Mouse (Mus musculus): Measurements from ENCODE around the gene H2-Ob. TPM values are rescaled to one million over a fixed set of nuclear protein-coding genes. Genes with fewer than 3 reads are reported as not detected.

H2-Ob gene
- polyA plus RNA-seq, 1 experiment from 2014 or later = 0.24 TPM

GRCm38 (mm10) chr17:34201506-34202055 lies 37.1 kb upstream of the H2-Ob start:
- Histone ChIP-seq H3K36me3 (no peaks in the 10 kb centered on the region), H3K9me3 (no peaks in the 10 kb centered on the region), H3K27me3 (ENCODE audit: insufficient read depth, poor library complexity, severe bottlenecking) (peaks cover 91% of the 10 kb centered on the region), H3K4me1 (replicated peaks) (peaks cover 32% of the 10 kb centered on the region), H3K4me3 (no peak overlapping the region), H3K27ac (no peak overlapping the region)
- DNase-seq (ENCODE audit: low spot score) = no peak
- WGBS = 67% methylated on average over 7 of the region's 7 CpGs

DNA sequence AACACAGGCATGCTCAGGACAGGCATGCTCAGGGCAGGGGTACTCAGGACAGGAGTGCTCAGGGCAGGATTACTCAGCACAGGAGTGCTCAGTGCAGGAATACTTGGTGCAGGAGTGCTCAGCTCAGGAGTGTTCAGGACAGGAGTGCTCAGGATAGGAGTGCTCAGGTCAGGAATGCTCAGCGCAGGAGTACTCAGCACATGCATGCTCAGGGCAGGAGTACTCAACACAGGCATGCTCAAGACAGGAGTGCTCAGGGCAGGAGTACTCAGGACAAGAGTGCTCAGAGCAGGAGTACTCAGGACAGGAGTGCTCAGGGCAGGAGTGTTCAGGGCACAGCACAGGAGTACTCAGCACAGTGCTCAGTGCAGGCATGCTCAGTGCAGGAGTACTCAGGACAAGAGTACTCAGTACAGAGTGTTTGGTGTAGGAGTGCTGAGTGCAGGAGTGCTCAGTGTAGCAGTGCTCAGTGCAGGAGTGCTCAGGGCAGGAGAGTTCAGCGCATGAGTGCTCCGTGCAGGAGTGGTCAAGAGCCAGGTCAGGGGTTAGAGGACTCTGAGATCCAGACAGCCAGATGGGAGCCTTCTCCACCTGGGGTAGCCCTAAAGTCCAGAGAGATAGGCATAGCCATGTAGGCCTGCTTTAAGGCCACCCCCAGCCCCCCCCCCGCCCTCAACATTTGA lies 35.8 kb upstream of the H2-Ob start:
- 79% methylated on average over 4 of the region's 4 CpGs for WGBS
- Histone ChIP-seq H3K27me3 (ENCODE audit: insufficient read depth, poor library complexity, severe bottlenecking) (peaks cover 87% of the 10 kb centered on the region), H3K36me3 (no peaks in the 10 kb centered on the region)

GRCm38 (mm10) chr17:34203444-34203843 lies 35.3 kb upstream of the H2-Ob start, which contains the start of gene Tap2:
TSS of gene Tap2 (plus strand) at chr17:34203527.
- Histone ChIP-seq H3K27ac (peak within 1 kb of the TSS; percentile 66; the same call in 1 of the 2 replicates), H3K27me3 (ENCODE audit: insufficient read depth, poor library complexity, severe bottlenecking) (peaks cover 84% of the 10 kb centered on the region)
- WGBS = 58% methylated on average over 5 of the region's 5 CpGs

More for the DNA sequence above, 35.8 kb upstream of the H2-Ob start:
- Histone ChIP-seq H3K9me3 (no peaks in the 10 kb centered on the region), H3K4me1 (replicated peaks) (peaks cover 21% of the 10 kb centered on the region), H3K27ac (no peak overlapping the region), H3K4me3 (no peak overlapping the region)
- DNase-seq (ENCODE audit: low spot score) = no peak

DNA sequence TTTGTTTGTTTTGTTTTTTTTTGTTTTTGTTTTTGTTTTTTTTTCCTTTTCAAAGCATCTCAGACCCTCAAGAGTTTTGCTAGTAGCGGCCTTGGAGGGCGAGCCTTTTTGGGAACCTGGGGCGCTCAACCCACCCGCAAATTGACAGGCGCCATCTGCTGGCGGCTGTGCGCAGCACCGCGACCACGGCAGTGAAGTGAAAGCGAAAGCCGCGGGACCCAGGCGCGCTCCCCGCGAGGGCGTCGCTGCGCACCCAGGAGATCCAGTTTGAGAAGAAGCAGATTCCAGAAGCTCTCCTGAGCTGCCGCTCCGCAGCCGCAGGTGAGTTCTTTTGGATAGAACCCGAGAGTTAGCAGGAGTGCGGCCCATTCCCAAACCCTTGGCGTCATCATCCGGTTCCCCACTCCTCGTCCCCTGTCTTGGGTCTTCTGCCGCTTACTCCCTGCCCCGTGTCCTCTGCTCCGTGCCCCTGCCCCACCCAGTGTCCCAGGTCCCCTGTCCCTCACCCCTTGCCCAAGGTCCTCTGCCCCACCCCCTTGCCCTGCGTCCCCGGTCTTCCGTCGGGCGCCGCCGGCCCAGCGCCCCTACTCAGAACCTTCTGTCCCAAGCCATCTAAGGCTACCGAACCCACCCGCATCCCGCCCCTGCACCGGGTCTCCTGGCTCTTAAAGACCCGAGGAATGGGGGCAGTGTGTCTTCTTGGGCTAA lies 34.2 kb upstream of the H2-Ob start:
- peak; percentile 84 for DNase-seq (ENCODE audit: low spot score)
- H3K4me1 ChIP-seq (replicated peaks) = peaks cover 13% of the 10 kb centered on the region
- under 1% methylated on average over 44 of the region's 44 CpGs for WGBS
- H3K27me3 ChIP-seq (ENCODE audit: insufficient read depth, poor library complexity, severe bottlenecking) = peaks cover 82% of the 10 kb centered on the region
- no peaks in the 10 kb centered on the region; the same call in 1 of the 2 replicates for H3K9me3 ChIP-seq
- peak overlapping the region; percentile 66 for H3K27ac ChIP-seq
- H3K36me3 ChIP-seq = no peaks in the 10 kb centered on the region
- peak overlapping the region; percentile 78 for H3K4me3 ChIP-seq

More at GRCm38 (mm10) chr17:34203444-34203843, 35.3 kb upstream of the H2-Ob start, which contains the start of gene Tap2:
- no peak for DNase-seq (ENCODE audit: low spot score)
- H3K4me1 ChIP-seq (replicated peaks) = peaks cover 16% of the 10 kb centered on the region
- no peaks in the 10 kb centered on the region for H3K9me3 ChIP-seq
- H3K36me3 ChIP-seq = no peaks in the 10 kb centered on the region
- peak within 1 kb of the TSS; percentile 78 for H3K4me3 ChIP-seq

GRCm38 (mm10) chr17:34205021-34205745 lies 33.5 kb upstream of the H2-Ob start:
- H3K4me1 ChIP-seq (replicated peaks) = peaks cover 13% of the 10 kb centered on the region
- no peak overlapping the region for H3K27ac ChIP-seq
- peaks cover 3% of the 10 kb centered on the region; the same call in 1 of the 2 replicates for H3K9me3 ChIP-seq
- no peaks in the 10 kb centered on the region for H3K36me3 ChIP-seq
- DNase-seq (ENCODE audit: low spot score) = no peak
- H3K27me3 ChIP-seq (ENCODE audit: insufficient read depth, poor library complexity, severe bottlenecking) = peaks cover 76% of the 10 kb centered on the region
- WGBS = 13% methylated on average over 18 of the region's 18 CpGs
- H3K4me3 ChIP-seq = peak overlapping the region; percentile 78

DNA sequence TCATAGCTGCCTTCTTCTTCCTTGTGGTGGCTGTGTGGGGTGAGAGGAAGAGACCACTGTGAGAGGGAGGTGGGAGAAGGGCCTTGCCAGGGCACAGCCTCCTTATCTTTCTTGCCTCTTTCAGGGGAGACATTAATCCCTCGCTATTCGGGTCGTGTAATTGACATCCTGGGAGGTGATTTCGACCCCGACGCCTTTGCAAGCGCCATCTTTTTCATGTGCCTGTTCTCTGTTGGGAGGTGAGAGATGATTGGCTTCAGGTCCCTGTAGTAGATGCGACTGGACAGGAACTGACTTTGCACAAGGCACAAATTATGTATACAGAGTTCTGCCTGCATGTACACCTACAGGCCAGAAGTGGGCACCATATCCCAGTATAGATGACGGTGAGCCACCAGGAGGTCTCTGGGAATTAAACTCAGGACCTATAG lies 32.9 kb upstream of the H2-Ob start:
- Histone ChIP-seq H3K27me3 (ENCODE audit: insufficient read depth, poor library complexity, severe bottlenecking) (peaks cover 76% of the 10 kb centered on the region), H3K36me3 (no peaks in the 10 kb centered on the region), H3K4me3 (peak overlapping the region; percentile 78; the same call in 1 of the 2 replicates), H3K27ac (no peak overlapping the region), H3K4me1 (replicated peaks) (peaks cover 13% of the 10 kb centered on the region), H3K9me3 (peaks cover 3% of the 10 kb centered on the region; the same call in 1 of the 2 replicates)
- WGBS = 19% methylated on average over 9 of the region's 9 CpGs
- no peak for DNase-seq (ENCODE audit: low spot score)

DNA sequence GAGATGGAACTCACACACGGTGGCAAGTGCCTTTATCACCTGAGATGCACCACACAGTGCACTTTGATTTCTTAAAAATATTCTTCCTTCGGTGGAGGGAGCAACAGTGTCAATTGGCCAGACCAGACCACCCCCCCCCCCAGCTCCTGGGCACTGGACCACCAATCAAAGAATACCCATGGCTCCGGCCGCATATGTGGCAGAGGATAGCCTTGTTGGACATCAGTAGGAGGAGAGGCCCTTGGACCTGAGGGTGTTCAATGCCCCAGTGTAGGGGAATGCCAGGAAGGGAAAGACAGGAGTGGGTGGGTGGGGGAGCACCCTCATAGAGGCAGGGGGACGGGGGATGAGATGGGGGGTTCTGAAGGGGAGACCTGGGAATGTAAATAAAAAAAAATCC lies 32.0 kb upstream of the H2-Ob start:
- 84% methylated on average over 5 of the region's 5 CpGs for WGBS
- Histone ChIP-seq H3K4me3 (no peak overlapping the region), H3K9me3 (peaks cover 3% of the 10 kb centered on the region; the same call in 1 of the 2 replicates), H3K27me3 (ENCODE audit: insufficient read depth, poor library complexity, severe bottlenecking) (peaks cover 76% of the 10 kb centered on the region), H3K36me3 (no peaks in the 10 kb centered on the region), H3K4me1 (replicated peaks) (peaks cover 16% of the 10 kb centered on the region), H3K27ac (no peak overlapping the region)
- DNase-seq (ENCODE audit: low spot score) = no peak

- no peak for DNase-seq (ENCODE audit: low spot score)
- WGBS = 61% methylated on average over 3 of the region's 3 CpGs
- Histone ChIP-seq H3K9me3 (peaks cover 3% of the 10 kb centered on the region; the same call in 1 of the 2 replicates), H3K27ac (no peak overlapping the region), H3K36me3 (no peaks in the 10 kb centered on the region), H3K4me1 (replicated peaks) (peaks cover 19% of the 10 kb centered on the region), H3K27me3 (ENCODE audit: insufficient read depth, poor library complexity, severe bottlenecking) (peaks cover 82% of the 10 kb centered on the region), H3K4me3 (no peak overlapping the region)
Measured at GRCm38 (mm10) chr17:34207456-34207855, 31.2 kb upstream of the H2-Ob start.

- Histone ChIP-seq H3K4me1 (replicated peaks) (peaks cover 19% of the 10 kb centered on the region), H3K36me3 (no peaks in the 10 kb centered on the region), H3K9me3 (peaks cover 3% of the 10 kb centered on the region; the same call in 1 of the 2 replicates), H3K27ac (no peak overlapping the region), H3K4me3 (no peak overlapping the region), H3K27me3 (ENCODE audit: insufficient read depth, poor library complexity, severe bottlenecking) (peaks cover 82% of the 10 kb centered on the region)
- DNase-seq (ENCODE audit: low spot score) = no peak
- 94% methylated on average over 9 of the region's 9 CpGs for WGBS
Measured at GRCm38 (mm10) chr17:34207866-34208265, 30.8 kb upstream of the H2-Ob start.

GRCm38 (mm10) chr17:34208421-34208820 lies 30.3 kb upstream of the H2-Ob start:
- peaks cover 19% of the 10 kb centered on the region for H3K4me1 ChIP-seq (replicated peaks)
- DNase-seq (ENCODE audit: low spot score) = no peak
- H3K27me3 ChIP-seq (ENCODE audit: insufficient read depth, poor library complexity, severe bottlenecking) = peaks cover 82% of the 10 kb centered on the region
- no peaks in the 10 kb centered on the region for H3K36me3 ChIP-seq
- H3K4me3 ChIP-seq = no peak overlapping the region
- no peak overlapping the region for H3K27ac ChIP-seq
- peaks cover 3% of the 10 kb centered on the region; the same call in 1 of the 2 replicates for H3K9me3 ChIP-seq
- WGBS = 22% methylated on average over 10 of the region's 10 CpGs

DNA sequence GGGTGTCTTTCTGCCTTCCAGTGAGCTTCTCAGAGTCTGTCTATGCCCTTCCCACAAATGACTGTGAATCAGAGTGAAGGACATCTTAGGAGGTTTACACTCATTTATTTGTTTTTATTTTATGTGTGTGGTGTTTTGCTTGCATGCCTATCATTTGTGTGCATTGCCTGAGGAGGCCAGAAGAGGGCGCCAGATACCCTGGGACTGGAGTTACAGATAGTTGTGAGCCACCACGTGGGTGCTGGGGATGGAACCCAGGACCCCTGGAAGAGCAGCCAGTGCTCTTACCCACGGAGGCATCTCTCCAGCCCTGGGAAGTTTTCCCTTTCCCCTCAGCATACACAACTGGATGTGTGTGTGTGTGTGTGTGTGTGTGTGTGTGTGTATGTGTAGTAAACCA lies 29.0 kb upstream of the H2-Ob start:
- Histone ChIP-seq H3K4me1 (replicated peaks) (peaks cover 17% of the 10 kb centered on the region), H3K4me3 (no peak overlapping the region), H3K27ac (no peak overlapping the region), H3K27me3 (ENCODE audit: insufficient read depth, poor library complexity, severe bottlenecking) (peaks cover 84% of the 10 kb centered on the region), H3K9me3 (peaks cover 3% of the 10 kb centered on the region; the same call in 1 of the 2 replicates), H3K36me3 (no peaks in the 10 kb centered on the region)
- DNase-seq (ENCODE audit: low spot score) = no peak
- WGBS = 45% methylated on average over 3 of the region's 3 CpGs

DNA sequence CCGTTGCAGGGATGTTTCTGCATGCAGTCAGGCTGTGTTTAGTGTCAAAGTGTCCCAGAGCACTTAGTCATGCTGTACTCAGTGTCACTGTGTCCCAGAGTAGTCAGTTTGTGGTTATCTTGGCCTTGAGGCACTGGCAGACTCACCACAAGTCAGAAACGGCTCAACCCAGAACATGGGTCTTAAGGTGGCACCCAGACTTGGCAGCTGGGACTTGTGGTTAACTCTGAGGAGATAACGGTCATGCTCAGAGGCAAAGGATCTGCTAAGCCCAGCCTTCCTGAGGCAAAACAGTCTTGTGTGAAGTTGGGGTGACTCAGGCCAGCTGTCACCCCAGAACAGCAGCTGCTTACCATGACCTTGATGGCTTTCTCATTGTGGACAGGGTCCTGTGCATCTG lies 28.1 kb upstream of the H2-Ob start:
- H3K27me3 ChIP-seq (ENCODE audit: insufficient read depth, poor library complexity, severe bottlenecking) = peaks cover 84% of the 10 kb centered on the region

More for the DNA sequence above, 28.1 kb upstream of the H2-Ob start:
- H3K9me3 ChIP-seq = peaks cover 3% of the 10 kb centered on the region; the same call in 1 of the 2 replicates
- no peaks in the 10 kb centered on the region for H3K36me3 ChIP-seq
- no peak for DNase-seq (ENCODE audit: low spot score)
- no peak overlapping the region for H3K4me3 ChIP-seq
- 77% methylated on average over 3 of the region's 3 CpGs for WGBS
- peaks cover 7% of the 10 kb centered on the region for H3K4me1 ChIP-seq (replicated peaks)
- H3K27ac ChIP-seq = no peak overlapping the region

Measured in hindbrain, embryonic 10.5 days (tissue).